Mouse (Mus musculus) erythroid progenitor cell, adult 5-6 weeks (primary cell): ENCODE measurements around the gene Zdhhc12. TPM values are rescaled to one million over a fixed set of nuclear protein-coding genes. Genes with fewer than 3 reads are reported as not detected.

Experiments
- ATAC-seq: replicated peaks from 2 replicates; pipeline ENCODE4 v1.8.0; 2016; ENCODE audit warnings: moderate number of reproducible peaks, mild to moderate bottlenecking, moderate TSS enrichment, inconsistent platforms; ENCODE audit not compliant: poor library complexity, low FRiP score, severe bottlenecking
- total RNA-seq, 2 experiments: library from RNA; stranded (forward) in 1 of 2; stranded (reverse) in 1 of 2; fragments of 150-400 nt in 1 of 2; fragments of 186-747, 209-891 nt in 1 of 2; gene quantifications; 2 replicates each; pipeline versions ENCODE4 v1.2.3 to v1.2.4; 2015 to 2017; ENCODE audit warnings: low replicate concordance in 2 of 2

Zdhhc12 gene
- total RNA-seq, 2 experiments from 2014 or later = 2.3 to 13.4 TPM

DNA sequence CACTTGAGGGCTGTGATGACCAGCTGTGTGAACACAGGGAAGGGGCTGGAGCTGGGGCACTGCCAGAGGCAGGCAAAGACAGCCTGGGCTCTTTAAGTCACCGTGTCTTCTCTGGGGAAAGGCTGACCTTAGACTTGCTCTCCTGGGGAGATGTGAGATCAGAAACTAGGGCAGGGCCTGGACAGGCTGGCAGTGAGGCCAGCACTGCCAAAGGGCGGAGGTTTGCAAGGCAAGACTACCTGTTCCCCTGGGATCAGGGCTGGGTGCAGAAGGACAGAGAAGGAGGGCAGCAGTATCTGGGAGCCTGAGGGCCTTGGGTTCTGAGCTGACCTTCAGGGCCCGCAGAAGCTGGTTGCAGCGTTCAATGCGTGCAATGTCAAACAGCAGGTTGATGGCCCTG lies 14.2 kb upstream of the Zdhhc12 start:
- ATAC-seq = no peak

DNA sequence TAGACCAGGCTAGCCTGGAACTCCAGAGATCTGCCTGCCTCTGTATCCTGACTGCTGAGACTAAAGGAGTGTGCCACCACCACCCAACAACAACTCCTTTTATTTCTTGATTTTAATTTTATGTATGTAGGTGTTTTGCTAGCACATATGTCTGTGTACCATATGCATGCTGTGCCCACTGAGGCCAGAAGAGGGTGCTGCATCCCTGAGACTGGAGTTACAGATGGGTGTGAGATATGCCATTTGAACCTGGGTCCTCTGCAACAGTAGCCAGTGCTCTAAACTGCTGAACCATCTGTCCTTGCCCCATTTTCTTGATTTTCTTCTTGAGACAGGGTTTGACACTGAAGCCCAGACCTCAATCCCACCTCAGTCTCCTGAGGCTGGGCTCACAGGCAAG lies 12.9 kb upstream of the Zdhhc12 start:
- 0 out of 2 replicates have a peak, but pooled peaks have one; percentile 55 for ATAC-seq

DNA sequence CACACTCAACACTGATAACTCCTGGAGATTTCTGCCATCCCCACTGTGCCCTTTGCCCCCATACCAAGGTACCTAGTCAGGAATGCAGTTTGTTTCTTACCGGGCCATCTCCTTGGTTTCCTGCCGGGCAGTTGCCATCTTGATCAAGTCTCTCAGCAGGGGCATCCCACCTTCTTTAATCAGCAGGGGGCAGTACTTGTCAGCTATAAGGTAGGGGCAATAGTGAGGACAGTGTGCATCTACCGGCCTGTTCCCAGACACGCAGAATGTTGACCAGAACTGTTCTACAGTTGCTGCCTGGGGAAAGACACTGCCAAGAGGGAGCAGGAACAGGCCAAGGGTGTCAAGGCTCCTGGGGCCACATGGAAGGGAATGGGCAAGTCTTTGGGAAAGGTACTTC lies 6.8 kb upstream of the Zdhhc12 start:
- no peak for ATAC-seq

DNA sequence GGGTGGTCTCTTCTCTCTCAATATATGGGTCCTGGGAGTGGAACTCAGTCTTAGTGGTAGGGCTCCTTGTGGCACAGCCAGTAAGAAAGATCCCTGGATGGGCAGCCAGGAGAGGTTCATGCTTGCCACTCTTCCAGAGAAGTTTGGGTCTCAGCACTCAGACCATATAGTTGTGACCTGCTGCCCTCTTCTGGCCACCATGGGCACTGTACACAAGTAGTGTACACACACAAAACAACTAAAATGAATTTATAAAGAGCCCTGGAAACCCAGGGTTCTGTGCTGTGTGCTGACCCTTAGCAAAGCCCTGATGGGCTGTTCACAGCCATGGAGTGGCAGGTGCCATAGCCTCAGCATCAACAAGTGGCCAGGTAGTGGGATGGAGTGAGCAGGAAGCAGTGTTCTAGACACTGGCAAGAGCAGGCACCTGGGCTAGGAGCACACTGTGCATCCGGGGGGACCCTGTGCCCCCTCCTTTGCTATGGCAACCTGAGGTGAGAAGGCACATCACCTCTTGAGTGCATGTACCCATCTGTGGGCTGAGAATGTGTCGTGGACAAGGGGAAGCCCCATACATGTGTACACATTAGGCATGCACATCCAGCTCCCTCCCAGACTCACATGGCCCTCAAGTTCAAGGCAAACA lies 2.6 kb upstream of the Zdhhc12 start:
- peak; percentile 47; the same call in 1 of the 2 replicates for ATAC-seq

DNA sequence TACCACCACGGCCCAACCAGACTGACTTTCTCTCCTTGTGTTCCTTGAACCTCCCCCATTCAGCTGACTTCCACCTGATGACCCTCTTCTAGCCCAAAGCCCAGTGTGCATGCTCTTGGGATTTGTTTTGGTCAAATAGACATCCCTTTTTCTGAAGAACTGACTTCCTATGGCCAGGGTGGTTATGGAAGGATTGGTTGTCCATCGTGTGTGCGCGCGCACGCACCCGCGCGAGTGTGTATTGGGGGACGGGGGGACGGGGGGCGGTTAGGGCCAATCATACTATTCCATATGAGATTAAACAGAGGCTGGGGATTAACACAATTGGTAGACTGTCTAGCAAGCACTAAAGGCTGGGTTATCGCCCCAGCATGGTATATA lies 750 bp upstream of the Zdhhc12 start:
- no peak for ATAC-seq

DNA sequence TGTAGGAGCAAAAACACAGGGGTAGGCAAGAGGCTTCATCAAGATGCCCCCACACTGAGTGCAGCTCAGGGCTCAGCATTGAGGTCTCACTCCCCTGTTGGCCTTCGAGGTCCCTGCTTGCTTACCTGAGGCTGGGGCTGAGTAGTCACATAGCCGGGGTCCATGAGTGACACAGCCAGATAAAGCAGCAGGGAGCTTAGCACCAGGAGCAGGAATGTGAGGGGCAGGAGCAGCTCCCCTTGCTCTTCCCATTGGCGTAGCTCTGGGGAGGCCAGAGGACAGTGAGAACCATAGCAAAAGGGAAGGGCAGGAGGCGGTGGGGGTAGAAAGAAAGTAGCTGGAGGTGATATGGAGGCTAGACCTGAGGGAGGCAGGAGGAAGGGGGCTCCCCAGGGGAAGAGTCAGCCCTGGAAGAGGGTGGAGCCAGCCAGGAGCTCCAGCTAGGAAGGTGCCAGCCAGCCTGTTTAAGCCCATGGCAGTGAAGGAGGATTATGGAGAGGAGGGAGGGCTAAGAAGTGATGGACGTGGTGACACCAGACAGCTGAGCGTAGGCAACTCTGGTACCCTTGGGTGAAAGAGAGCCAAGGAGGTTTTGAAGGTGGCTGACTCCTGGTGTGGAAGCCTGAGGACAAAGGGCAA lies 1.0 kb downstream of the Zdhhc12 start:
- ATAC-seq = no peak

DNA sequence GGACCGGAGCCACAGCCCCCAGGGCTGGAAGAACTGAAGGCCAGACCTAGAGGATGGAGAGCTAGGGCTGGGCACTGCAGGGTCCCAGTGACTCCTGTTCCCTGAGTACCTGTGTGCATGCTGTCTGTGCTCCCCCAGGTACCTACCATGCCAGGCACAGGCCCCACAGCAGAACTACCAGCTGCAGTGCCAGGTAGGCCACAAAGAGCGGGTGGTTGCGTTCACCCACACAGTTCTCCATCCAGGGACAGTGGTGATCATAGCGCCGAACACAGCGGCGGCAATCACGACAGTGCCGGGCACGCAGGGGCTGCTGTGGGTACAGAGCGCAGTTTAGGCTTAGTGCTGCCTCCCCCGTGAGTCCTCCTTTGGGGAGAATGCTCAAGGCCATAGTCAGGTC lies 1.9 kb downstream of the Zdhhc12 start:
- ATAC-seq = no peak

DNA sequence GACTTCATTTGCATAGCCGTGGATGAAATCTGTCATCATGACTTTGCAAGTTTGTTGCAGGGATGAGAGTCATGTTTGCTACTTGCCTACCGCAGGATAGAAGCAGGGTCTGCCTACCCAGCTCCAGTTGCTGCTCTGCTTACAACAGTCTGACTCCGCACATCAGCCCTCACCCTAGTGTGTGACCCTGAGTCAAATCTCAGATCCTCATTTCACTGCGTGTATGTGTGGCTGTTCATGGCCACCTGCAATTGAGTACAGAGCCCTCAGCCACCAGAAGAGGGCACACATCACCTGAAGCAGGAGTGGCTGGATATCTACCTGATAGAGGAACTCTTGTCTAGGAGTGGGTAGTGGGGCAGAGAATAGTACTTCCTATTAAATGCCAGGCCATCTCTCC lies 6.1 kb downstream of the Zdhhc12 start:
- ATAC-seq = no peak

DNA sequence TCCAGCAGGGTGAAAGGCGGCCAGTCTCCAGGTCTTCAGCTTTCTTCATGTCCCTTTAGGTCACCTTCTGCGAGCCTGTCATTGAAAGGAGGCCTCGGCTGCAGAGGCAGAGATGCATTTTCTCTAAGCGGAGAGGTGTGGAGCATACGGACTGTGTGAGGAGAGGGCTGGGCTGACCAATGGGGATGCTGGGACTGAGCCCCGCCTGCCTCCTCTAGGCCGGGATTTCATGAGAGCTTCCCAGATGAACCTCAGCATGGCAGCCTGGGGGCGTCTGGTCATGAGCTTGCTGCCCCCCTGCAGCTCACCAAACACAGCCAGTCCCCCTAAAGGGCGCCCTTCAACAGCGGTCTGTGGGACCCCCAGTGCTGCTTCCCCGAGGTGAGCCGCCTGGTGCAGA lies 8.8 kb downstream of the Zdhhc12 start:
- ATAC-seq = no peak

DNA sequence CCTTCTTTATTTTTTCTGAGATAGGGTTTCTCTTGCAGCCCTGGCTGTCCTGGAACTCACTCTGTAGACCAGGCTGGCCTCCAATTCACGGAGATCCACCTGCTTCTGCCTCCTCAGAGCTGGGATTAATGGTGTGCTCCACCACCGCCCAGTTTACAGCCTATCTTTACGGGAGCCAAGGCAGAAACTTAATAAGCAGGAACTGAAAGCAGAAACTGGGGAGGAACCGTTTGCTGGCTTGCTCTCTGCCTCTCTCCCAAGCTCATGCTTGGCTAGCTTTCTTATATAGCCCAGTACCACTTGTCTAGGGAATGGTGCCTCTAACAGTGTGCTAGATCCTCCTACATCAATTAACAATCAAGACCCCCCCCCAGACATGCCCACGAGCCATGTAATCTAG lies 9.3 kb downstream of the Zdhhc12 start:
- no peak for ATAC-seq

DNA sequence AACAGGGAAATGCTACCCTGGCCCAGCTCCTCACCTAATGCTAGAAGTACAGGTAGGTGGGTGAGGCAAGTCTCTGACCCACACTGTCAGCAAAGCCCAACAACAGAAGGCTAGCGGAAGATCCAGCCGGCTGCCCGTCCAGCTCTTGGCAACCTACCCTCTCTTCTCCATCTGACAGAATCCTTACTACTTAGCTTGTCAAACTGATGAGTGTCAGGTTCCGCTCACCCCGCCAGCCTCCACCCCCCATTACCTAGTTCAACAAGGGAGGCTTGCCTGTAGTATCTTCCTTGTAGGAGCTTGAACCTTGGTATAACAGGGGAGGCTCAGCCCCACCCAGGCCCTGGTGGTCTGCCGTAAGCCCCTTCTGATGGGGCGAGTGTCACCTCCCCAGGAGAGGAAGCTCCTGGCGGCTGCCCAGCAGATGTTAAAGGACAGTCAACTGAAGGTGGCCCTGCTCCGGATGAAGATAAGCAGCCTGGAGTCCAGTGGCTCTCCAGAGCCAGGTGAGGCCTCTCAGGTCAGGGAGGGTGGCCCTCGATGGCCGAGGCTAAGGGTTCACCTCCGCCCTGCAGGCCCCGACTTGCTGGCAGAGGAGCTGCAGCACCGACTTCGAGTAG lies 13.2 kb downstream of the Zdhhc12 start:
- no peak for ATAC-seq

DNA sequence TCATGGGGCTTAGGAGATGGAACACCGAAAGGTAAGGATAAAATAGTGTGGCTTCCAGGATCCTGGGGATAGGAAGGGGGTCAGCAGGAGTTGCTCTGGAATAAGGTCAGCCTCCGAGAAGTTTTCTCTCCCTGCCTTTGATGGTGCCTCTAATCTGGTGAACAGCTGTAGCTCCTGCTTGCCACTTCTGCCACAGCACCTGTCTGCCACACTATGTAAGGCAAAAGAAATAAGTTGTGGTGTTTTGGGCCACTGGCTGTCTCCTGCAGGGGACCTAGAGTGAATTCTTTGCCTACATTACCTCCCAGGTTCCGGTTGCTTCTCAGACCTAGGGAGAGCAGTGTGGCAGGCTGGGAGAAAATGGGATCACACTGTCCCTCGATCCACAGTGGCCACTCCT lies 14.7 kb downstream of the Zdhhc12 start:
- no peak for ATAC-seq

DNA sequence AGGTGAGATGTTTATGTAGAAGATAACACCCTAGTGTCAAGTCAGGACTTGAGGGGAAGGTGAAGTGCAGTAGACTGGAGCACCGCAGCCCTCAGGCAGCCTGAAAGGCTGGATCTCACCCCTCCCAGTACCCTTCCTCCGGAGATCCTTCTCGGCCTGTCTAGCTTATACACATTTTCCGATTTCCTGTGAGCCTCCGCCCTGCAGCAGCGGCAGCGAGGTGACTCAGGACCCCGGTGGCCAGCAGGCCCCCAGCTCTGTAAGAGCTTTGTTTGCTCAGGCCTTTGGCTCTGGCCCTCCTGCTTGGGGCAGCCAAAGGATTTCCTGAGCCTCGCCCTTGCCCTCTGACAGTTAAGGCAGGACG lies 15.1 kb downstream of the Zdhhc12 start:
- ATAC-seq = peak; percentile 4; the same call in 1 of the 2 replicates

DNA sequence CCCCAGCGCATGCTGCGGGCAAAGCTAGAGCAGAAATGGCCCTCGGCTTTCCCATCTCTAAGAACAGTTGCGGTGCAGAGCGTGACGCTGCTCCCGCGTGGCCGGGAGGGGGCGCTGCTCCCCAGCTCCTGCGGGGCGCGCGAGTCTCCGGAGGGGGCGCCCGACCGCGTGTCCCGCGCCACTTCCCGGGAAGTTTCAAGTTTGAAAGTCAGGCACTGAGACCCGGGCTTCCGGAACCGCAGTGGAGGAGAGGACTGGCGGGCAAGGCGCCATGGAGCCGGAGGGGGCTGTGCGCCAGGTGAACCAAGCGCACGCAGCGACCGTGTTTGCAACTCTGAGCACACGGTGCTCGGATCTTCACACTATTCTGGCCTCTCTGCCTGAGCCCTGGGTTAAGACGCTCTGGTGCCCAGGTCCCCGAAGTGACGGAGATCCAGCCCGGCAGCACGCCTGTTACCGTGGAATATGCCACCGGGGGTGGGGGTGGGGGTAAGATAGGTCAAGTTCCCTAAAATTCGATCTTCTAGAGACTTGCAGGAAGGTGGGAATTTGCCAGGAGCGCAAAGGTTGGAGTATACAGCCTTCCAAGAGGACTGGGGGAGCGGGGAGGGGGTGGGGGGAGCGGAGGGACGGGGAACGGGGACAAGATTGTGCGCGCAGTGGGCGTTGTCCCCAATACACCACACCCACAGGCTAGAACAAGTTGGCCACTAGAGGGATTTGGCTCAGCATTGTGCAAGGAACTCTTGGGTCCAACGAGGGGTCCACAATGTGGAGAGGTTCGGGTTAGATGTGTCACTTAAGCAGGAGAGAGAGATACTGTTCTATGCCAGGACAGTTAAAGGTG lies 15.7 kb downstream of the Zdhhc12 start, which contains the start of gene Pkn3:
Gene Pkn3 (plus strand): TSS at position 183 of the 847 bp plus-strand sequence.
- peak; percentile 83 for ATAC-seq

DNA sequence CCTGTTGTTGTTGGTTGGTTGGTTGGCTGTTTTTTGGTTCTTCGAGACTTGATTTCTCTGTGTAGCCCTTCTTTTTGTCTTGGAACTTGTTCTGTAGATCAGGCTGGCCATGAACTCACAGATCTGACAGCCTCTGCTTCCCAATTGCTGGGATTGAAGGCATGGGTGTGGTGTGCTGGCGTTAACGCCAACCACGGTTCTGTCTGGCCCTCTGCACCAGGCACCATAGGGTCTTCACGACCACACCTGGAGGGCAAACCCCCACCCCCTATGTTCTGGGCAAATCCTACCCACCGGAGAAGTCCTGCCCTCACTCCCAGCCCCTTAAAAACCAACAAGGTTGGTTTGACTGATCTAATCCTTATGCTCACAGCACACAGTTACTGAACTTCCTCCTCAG lies 16.5 kb downstream of the Zdhhc12 start:
- peak; percentile 20; the same call in 1 of the 2 replicates for ATAC-seq

DNA sequence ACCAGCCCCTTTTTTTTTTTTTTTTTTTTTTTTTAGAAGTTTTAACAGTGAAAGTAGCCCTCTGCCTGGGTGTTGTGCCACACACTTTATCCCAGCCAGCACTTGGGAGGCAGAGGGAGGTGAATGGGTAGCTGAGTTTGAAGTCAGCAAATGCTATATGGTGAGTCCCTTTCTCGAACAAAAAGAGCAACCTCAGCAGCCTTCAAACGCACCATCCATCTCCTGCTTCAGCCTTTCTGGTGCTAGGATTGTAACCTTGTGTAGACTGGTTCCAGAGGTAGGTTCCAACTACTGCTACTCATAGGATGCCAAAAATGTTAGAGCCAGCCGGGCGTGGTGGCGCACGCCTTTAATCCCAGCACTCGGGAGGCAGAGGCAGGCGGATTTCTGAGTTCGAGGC lies 17.0 kb downstream of the Zdhhc12 start:
- ATAC-seq = no peak

DNA sequence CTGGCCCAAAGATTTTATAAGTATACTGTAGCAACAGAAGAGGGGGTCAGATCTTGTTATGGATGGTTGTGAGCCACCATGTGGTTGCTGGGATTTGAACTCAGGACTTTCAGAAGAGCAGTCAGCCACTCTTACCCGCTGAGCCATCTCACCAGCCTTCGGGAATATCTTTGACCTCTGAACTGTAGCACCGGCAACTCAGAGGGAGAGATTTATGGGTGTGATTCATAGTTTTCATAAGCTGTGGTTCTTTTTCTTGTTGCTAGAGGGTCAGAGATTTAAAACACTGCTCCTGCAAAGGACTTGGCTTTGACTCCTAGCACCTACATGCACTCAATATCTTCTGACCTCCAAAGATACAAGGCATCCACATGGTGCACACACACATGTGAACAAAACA lies 17.8 kb downstream of the Zdhhc12 start:
- no peak for ATAC-seq

DNA sequence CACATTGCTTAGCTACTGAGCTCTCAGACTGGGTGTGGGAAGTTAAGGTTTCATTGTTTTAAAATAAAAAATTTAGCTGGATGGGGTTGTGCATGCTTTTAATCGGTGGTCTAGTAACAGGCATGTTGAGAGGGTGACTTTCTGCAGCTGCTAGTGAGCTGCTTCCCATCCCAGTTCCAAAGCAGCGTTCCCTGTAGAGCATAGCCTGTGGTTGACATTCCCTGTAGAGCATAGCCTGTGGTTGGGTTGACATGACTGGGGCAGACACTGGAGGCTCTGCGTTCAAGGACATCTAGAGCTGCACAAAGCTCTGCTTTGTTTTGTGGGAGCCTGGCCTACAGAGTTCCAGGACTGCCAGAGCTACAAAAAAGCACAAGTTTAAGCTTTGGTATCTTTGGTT lies 20.2 kb downstream of the Zdhhc12 start:
- no peak for ATAC-seq

DNA sequence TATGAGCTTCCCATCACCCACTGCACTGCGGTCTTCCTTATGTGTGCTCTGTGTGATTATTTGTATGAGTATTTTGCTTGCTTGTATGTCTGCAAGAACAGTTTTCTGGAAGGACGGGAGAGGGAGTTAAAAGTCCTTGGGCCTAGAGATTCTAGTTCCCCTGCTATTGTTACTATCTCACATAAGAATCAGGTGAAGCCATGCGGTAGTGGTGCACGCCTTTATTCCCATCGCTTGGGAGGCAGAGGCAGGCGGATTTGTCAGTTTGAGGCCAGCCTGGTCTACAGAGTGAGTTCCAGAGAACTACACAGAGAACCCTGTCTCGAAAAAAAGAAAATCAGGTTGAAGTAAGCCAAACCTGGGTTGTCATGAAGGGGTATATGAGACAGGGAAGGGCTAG lies 20.6 kb downstream of the Zdhhc12 start:
- no peak for ATAC-seq

DNA sequence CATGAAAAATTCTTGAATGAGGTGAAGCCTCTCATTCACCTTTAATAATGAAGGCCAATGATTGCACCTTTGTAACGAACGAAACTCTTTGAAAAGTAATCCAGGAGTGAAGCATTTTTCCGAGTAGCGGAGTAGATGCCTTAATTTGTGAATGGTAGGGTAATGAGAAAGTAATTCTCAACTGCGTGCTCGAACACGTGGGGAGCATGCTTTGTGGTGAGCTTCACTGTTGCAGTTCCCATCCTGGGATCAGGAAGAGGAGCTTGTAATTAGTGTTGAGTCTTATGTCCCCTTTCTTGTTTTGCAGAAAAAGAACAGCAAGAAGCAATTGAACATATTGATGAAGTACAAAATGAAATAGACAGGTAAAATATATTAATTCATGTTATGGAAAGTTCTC lies 25.5 kb downstream of the Zdhhc12 start:
- ATAC-seq = no peak
